Mouse (Mus musculus): ENCODE results near the gene Trim24.
"Not testable (repeated sequence)": the region's sequence is repeated elsewhere in the genome, so short reads cannot be mapped to it uniquely, and the experiment has no call there.

Gene Trim24

DNA sequence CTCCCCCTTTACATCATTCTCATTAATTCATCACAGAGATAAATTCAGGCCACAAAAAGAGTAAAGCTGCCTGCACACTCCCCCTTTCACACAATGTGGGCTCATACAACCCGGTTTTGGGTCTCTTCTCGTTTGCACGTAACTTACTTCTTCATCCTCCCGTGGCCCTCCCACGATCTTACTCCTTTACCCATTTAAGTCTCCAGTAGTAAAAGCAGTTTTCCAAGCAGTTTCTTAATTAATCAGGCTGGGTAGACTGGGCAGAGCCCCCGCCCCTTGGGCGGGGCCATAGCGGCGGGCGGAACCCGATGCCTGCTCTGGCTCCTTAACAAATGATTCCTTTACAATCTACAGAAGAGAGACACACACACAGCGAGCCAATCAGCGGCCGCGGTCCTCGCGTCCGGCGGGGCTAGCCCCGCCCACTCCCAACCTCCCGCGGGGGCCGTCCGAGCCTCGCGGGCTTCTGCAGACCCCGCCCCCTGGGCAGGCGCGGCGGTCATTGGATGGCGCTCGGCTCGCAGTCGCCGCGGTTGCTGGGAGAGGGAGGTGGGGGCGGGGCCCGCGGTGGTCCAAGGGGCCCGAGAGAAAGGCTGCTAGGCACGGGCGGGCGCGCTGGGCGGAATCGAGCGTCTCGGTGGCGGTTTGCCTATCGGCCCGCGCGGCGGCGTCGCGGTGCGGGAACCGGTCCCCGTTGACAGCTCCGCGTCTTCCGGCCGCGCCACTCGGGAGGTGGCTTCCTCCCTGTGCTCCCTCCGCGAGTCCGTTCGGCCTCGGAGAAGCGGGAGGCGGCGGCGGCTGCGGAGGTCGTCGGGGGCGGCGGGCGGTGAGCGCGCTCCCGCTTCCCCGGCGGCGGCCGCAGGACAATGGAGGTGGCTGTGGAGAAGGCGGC, at the start of gene Trim24:
Trim24 (plus strand) TSS at position 567 of the 892 bp plus-strand sequence.
- peak; percentile 99 for DNase-seq (ENCODE audit: low spot score)

DNA sequence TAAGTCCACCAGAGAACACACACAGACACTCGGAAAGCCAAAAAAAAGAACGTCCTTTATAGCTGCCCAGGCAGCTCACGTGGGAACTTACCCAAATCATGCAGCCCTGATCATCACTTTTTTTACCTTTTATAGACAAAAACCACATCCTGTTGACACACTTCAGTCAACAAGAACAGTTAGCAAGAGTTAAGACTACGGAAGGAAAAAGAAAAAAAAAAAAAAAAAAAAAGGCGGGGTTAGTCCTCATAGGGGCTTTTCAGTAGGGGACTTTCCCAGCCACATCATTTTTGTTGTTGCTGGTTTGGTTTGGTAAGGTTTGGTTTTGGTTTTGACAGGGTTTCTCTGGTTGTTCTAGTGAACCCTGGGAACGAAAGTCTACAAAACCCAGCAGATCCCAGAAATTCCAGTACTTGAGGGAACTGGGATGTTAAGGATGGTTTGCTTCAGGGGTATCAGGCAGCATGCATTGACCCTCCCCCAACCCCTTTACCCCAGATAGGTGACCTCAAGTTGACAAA, 49.0 kb upstream of the Trim24 start:
- no peak for DNase-seq (ENCODE audit: low spot score)

DNA sequence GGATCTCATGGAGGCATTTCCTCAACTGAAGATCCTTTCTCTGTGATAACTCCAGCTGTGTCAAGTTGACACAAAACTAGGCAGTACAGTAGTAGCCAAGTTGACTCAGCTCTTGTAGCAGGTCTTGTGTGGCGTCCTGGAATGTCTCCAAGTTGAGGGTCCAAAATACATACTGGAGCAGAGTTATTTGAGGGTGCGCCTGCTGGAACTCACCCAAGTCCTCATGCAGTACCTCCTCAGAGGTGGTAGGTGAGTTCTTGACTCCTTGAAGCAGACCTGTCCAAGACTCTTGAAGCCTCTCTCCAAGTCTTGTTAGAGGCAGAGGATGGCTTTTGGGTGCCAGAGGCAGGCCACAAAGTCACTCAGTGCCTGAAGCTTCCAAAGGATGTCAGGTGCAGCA, 48.2 kb upstream of the Trim24 start:
- no peak for DNase-seq (ENCODE audit: low spot score)

DNA sequence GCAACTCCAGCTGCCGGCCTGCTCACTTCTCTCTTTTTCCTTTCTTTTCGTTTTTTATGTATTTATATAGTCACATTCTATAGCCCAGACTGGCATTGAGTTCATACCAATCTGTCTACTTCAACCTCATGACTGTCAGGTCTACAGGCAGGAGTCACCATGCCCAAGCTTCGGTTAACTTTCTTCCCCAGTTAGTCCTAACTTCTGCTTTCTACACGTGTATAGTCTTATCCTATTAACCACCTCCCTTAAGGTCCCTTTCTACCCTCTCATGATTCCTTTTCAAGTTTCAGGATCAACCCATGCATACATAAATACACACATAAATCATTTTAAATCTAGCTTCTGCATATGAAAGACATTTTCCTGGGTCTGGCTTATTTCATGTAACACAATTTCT, 46.9 kb upstream of the Trim24 start:
- no peak for DNase-seq (ENCODE audit: low spot score)

DNA sequence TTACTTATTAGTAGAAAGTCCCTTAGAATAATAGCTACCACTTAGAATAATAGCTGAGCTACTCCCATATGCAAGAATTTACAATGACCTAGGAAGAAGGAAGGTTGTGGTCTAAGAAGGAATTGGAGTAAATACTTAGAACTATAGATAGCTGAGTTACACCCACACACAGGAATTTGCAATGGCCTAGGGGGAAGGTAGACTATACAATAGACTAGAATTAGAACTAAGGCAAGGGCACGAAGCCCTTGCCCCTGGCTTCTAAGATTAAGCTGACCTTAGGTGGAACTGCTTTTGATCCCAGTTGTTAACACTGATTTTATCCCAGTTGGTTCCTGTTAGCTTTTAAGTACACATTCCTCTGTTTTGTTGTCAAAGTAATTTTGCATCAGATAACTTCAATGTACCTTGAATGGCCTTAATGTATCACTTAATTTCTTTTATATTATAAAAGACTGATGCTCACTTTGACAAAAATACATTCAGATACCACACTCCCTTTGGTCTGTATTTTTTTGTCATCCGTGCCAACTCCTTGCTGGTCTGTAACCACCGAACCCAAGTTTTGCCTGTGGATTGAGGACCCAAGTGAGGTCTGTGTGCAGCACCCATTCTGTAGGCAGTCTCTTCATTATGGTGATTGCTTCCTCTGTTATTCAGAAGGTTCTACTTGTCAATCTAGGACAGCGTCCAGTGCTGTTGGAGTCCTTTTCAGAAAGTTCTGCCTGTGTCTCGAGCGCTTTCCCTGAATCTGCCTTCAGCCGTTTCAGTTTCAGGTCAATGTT, 45.1 kb upstream of the Trim24 start:
- DNase-seq (ENCODE audit: low spot score), result not testable (repeated sequence)

DNA sequence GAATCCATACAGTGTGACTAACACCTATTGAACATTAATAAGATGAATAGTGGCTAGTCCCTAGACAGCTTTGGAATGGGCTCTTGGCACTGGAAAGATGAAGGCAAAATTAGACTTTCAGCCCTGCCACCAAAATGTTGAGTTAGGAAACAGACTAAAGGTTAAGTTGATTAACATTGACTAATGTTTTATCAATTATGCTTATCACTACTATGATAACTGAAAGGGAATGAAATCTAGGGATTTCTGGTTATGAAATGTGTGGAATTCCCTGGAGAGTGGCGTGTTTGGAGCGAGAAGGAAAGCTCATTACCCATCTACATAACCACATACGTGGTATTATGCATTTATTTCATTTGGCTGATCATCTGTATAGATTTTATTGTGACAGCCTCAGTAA, 41.7 kb upstream of the Trim24 start:
- DNase-seq (ENCODE audit: low spot score), result no peak

DNA sequence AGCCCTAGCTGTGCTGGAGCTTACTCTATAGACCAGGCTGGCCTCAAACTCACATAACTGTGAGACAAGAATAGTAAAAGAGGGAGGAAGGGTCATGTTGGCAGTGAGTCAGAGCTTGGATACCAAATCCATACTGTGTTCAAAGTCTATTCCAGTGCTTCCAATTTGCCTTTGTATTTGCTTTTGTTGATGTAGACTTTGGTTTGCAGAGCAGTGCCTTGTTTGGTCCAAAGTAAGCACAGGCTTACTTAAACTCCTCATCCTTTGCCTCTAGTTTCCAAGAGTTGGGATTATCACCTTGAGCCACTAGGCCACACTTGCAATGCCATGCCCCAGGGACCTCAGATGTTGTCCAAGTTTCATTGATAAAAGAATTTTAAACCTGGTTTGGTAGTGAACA, 41.0 kb upstream of the Trim24 start:
- no peak for DNase-seq (ENCODE audit: low spot score)

DNA sequence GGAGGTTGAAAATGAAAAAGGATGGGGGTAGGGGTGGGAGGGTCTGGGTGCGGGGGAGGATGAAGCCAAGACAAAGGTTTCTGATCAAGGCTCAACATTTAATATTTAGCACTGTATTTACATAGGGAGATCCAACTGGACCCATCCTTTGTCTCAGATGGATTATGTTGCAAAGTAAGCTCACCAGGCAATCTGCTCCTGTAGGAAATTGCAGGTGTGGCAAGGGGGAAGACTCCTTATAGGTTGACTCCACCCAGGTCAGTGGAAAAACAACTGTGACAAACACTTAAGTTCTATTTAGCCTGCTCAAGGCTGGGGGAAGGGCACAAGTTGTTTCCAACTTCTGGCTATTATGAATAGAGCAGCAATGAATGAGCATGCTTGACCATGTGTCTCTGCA, 36.9 kb upstream of the Trim24 start:
- DNase-seq (ENCODE audit: low spot score), result no peak

DNA sequence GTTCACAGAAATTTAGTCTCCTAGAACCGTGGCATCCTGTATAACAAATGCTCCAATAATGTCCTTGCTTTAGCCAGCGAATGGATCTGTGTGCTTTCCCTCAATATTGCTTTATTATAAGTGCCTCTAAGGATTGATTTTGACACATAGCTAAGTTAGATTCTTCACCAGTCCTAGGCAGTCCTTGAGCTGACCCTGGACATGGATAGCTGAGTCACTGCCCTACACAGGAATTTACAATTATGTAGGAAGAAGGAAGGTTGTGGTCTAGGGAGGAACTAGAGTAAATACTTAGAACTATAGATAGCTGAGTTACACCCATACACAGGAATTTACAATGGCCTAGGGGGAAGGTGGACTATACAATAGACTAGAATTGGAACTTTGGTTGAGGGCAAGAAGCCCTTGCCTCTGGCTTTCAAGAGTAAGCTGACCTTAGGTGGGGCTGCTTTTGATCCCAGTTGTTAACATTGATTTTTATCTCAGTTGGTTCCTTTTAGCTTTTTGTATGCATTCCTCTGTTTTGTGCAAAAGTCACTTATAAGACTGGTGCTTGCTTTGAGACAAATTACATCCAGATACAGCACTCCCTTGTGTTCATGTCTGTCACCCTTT, 33.6 kb upstream of the Trim24 start:
- not testable (repeated sequence) for DNase-seq (ENCODE audit: low spot score)

DNA sequence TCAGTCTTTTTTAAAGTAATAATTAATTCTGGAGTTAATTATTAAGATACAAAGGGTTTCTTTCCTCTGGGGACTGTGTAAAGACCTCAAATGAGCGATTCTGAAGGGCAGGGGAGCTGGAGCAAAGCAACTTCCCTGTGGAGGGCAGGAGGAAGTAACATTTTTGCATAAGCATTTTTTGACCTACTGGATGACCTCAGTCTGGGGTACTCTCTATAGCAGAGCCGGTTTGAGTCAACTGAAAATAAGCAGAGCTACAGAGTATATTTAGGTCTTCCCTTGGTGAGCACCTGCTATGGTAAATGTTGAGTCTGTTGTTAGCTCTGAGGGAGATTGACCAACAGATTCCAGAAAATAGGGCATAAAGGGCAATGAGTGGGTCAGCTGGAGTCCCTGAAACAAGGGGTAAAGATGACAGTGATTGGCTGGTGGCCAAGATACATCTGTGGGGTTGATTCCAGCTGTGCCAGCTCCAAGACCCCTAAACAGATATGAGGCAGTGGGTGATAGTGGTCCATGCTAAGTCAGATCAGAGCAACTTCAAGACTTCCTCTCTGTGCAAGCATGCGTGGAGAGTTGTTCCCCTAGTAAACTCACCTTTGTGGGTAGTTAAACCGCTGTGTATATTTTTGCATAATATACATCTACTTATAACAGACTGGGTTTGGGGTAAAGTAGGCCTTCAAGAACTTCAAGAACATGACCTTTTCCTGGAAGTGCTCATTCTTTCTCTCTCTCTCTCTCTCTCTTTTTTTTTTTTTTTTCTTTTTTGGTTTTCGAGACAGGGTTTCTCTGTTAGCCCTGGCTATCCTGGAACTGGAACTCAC, 27.6 kb upstream of the Trim24 start:
- no peak for DNase-seq (ENCODE audit: low spot score)

DNA sequence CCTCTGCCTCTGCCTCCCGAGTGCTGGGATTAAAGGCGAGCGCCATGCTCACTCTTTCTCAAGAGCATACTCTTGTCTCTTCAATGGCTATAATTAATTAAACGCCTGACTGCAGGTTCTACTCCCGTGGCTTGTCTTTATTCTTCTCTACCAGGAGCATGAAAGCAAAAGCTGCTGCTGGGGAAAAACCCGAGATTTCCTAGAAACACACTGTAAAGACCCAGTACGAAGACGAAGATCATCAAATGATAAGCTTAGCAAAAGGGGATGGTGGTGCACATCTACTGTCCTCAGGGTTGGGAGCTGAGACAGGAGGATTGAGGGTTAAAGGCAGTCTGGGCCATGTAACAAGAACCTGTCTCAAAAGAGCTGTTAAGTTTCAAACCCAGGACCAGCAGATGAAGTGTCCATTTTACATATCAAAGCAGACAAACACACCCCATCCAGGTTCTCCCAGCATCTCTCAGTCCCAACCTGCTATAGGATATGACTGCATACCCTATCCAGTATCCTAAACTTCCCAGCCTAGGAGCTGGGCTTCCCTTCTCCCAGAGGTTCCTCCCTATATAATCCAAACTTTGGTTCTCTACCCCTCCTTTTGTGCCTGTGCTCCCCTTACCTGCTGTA, 26.9 kb upstream of the Trim24 start:
- no peak for DNase-seq (ENCODE audit: low spot score)

DNA sequence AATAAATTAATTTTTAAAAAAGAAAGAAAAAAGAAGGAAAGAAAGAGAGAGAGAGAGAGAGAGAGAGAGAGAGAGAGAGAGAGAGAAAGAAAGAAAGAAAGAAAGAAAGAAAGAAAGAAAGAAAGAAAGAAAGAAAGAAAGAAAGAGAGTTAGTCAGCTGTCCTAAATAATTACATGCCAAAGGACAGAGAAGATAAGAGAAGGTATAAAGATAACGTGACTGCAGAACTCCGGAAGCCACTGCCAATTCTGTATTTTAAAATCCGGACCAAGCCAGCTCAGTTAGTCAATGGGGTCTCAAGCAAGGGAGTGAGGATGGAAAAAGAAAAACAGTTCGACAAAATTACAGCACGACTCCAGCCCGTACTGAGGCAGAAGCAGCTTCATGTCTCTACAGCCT, 25.7 kb upstream of the Trim24 start:
- DNase-seq (ENCODE audit: low spot score), result not testable (repeated sequence)

DNA sequence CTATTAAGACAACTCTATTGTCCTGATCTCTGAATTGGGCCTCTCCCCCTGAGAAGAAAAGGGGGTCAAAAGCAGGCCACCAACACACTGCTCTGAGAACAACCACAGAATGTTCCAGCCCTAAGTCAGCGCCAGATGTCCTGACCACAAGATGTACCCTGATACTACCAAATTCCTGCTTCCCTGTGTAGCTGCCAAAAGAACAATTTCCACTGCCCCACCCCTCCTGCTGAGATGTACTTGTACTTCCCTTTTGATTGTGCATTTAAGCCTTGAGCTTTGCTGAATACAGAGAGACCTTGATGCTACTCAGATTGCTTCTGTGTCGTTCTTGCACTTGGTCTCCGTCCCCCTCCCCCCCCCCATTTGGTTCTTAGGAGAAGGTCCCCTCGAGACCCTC, 23.1 kb upstream of the Trim24 start:
- DNase-seq (ENCODE audit: low spot score), result not testable (repeated sequence)

DNA sequence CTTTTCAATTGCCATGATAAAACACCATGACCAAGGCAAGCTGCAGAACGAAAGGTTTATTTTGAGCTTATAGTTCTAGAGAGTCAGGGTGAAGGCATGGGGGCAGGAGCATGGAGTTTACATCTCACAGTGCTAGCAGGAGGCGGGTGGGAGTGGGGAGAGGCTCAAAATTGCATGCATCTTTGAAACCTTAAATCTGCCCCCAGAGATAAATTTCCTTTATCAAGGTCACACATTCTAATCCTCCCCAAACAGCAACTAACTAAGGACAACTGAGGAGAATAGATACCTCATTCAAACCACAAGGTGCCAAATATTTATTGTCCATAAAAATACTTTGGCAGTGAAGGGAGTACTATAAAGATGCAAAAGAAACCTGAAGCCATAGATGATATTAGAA, 19.3 kb upstream of the Trim24 start:
- no peak for DNase-seq (ENCODE audit: low spot score)

DNA sequence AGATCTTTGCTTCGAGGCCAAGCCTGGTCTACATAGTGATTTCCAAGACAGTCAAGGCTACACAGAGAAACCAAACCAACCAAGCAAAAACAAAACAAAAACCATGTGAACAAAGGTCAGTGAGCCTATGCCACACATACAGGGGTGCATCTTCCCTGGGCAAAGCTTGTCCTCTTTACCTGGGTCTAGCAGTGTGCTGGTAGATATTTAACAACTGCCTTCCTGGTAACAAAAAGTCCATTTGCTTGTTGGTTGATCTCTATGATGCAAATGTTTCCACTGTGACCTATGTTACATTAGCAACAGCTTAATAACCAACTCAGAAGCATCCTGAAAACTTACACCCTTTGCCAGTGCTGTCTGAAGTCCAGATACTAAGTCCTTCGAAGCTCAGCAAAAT, 17.3 kb upstream of the Trim24 start:
- no peak for DNase-seq (ENCODE audit: low spot score)

DNA sequence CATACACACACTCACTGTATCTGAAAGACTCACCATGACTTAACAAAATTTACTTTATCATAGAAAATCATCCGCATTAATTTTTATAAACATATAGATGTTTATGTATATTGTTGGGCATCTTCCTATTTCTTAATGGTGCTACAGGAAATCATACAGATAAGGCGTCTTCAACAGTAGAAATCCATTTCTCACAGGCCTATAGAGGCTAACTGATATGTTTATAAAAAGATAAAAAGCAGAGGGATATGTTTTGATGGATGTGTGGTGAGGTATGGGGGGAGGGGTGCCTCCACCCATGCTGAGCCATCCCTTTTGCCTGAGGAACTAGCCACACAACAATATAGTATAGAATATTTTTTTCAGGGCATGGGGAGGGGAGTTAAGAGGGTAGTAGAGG, 15.2 kb upstream of the Trim24 start:
- no peak for DNase-seq (ENCODE audit: low spot score)

DNA sequence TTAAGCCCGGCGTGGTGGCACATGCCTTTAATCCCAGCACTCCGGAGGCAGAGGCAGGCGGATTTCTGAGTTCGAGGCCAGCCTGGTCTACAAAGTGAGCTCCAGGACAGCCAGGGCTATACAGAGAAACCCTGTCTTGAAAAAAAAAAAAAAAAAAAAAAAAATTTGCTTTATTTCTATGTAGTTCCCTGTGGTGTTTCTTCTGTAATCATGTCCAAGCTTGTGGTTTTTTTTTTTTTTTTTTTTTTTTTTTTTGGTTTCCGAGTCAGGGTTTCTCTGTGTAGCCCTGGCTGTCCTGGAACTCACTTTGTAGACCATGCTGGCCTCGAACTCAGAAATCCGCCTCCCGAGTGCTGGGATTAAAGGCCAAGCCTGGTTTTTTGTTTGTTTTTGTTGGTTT, 14.3 kb upstream of the Trim24 start:
- not testable (repeated sequence) for DNase-seq (ENCODE audit: low spot score)

DNA sequence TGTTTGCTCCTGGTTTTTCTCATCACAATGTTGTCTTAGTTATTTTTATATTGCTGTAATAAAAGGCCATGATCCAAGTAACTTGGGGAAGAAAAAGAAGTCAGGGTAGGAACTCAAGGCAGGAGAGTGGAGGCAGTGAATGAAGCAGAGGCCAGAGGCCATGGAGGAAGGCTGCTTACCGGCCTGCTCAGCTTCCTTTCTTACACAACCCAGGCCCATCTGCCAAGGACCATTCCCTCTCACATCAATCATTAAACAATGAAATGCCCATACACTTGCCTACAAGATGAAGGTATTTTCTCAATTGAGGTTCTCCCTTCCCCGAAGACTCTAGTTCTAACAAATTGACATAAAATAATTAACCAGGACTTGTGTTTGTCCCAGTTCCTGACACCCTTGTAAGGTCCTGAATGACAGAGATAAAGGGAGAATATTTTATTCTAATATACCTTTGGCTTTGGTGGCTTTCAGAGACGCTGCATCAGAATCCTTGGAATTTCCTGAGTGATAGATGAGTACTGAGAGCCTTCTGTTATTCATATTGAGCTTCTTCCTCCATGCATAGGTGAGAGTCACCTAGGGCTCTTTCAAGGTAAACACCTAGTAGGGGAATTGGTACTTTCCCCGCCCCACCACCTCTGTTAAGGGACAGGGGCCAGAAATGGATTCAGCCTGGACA, 13.3 kb upstream of the Trim24 start:
- DNase-seq (ENCODE audit: low spot score), result no peak

DNA sequence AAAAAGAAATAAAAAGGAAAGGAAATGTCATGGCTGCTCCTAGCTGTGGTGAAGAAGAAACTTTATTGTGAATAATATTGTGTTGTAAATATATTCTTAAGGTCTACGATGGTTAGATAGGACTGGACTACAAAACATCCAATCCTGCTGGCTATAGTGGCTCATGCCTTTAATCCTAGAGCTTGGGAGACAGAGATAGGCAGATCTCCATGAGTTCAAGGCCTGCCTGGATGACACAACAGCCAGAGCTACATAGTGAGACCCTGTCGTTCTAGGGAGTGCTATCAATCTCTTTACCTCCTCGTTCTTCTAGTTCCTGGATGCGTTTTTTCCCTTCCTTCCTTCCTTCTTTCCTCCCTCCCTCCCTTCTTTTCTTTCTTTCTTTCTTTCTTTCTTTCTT, 12.5 kb upstream of the Trim24 start:
- no peak for DNase-seq (ENCODE audit: low spot score)

DNA sequence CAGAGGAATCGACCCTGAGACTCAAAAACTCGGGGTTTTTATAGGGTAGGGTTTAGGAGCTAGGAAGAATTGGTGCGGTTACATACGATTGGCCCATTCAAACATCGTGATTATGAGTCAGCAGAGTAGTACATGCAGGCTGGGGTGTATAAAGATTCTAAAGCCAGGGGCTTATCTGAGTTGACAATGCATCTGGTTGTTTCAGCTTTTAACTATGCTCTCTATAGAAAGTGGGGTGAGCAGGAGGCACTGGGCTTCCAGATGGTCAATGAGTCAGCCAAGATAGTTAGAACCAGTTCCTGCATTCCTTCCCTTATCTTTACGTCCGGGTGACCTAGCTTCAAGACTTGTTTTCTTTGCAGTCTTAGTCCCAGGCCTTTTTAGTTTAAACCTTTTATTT, 7.7 kb upstream of the Trim24 start:
- no peak for DNase-seq (ENCODE audit: low spot score)
